Mouse (Mus musculus) C2C12 (cell line): ENCODE measurements at regions not wholly inside any gene's neighbourhood (a gene's known extent, or its start where the extent isn't known, plus 50 kb on each side); places are given as distances from the start of the nearest gene placed in this dataset.

ENCODE experiments used
- CEBPB ChIP-seq: IDR thresholded peaks from one replicate; pipeline ENCODE4 v1.6.1; 2011; ENCODE audit warnings: low read depth, mild to moderate bottlenecking, control low read depth, moderate library complexity
- CTCF ChIP-seq: IDR thresholded peaks from one replicate; pipeline ENCODE4 v1.5.1; 2011; ENCODE audit not compliant: control insufficient read depth, insufficient read depth, insufficient read length
- FOSL1 ChIP-seq: IDR thresholded peaks from one replicate; pipeline ENCODE4 v1.8.0; 2011; ENCODE audit warnings: mild to moderate bottlenecking, low read length; ENCODE audit not compliant: poor library complexity, insufficient read depth, severe bottlenecking
- MAX ChIP-seq: IDR thresholded peaks from one replicate; pipeline ENCODE4 v1.6.1; 2011; ENCODE audit warnings: mild to moderate bottlenecking, control low read depth
- MYOG ChIP-seq: IDR thresholded peaks from one replicate; pipeline ENCODE4 v1.6.1; 2011; ENCODE audit not compliant: control insufficient read depth, insufficient read length; ENCODE audit errors: extremely low read depth
- USF1 ChIP-seq: IDR thresholded peaks from one replicate; pipeline ENCODE4 v1.6.1; 2011; ENCODE audit warnings: low read depth, mild to moderate bottlenecking, control low read depth, moderate library complexity

DNA sequence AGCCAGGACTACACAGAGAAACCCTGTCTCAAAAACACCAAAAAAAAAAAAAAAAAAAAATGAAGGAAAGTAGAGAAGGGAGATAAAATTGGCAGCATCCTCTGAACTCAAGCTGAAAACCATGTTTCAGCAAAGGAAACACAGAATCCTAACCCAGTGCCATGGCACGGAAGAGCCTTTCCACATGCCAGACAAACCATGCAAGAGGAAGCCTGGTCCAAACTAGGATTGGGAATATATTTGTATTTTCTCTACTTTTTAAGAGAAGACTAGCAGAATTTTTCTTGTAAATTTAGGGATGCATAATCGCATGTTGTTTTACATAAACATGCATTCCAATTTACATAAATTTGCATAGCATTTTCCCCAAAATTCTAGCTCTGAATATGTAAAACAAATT lies 934.8 kb upstream of the Acvr2a start:
- TF ChIP-seq FOSL1 (no peak), CTCF (no peak), MAX (no peak), USF1 (no peak), CEBPB (no peak), MYOG (no peak)
